Mouse (Mus musculus) heart, adult 2 months (tissue): ENCODE results near the gene Tmem141.

ENCODE experiments used
- CTCF ChIP-seq: fragments of 200-600 bp; IDR thresholded peaks from 2 replicates; pipeline ENCODE4 v1.8.1; 2022; ENCODE audit warnings: antibody characterized with exemption, mild to moderate bottlenecking, moderate library complexity
- EP300 ChIP-seq: fragments of 200-500 bp; IDR thresholded peaks from 2 replicates; pipeline ENCODE4 v1.6.1; 2011; ENCODE audit warnings: low read depth, low read length, control low read depth; ENCODE audit not compliant: insufficient read depth

- TF ChIP-seq CTCF (peak; percentile 61), EP300 (no peak)
These were observed 12.2 kb upstream of the Tmem141 start for GRCm38 (mm10) chr2:25634046-25634445.
